Comparison of ENCODE assay signal across 9 mouse cellular contexts in the genomic region with DNA sequence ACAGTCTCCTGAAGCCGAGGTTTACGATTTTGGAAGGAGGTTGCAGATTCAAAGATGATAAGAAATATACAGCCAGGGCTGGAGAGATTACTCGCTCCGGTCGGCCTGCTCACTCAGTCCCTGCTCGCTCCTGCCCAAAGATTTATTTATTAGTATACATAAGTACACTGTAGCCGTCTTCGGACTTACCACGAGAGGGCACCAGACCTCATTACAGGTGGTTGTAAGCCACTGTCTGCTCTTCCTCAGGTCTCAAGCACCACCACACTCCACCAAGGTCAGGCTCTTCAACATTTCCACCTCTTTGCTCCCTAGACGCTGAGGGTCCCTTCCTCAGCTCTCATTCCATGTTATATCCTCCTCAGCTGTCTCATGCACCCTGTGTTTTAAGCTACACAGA. TPM values are rescaled to one million over a fixed set of nuclear protein-coding genes. Genes with fewer than 3 reads are reported as not detected.
A peak's percentile ranks its signal among the peaks of the same experiment; 100 is the strongest.
DNase-seq lines count a peak whose midpoint lies in the region; ATAC-seq and TF ChIP-seq lines count a peak whose summit lies in the region.
"Not testable (repeated sequence)": the region's sequence is repeated elsewhere in the genome, so short reads cannot be mapped to it uniquely, and the experiment has no call there.
"Had no signal": no experiment of that assay in that cellular context is flagged by ENCODE, and none has a peak within 500 bp of the region (broad histone marks: within the 10 kb centered on the region; RNA-seq: fewer than 3 reads in every experiment).

No protein-coding gene starts in this region.

- not testable (repeated sequence) for H3K4me3 ChIP-seq in heart, embryonic 11.5 days (ENCODE audit: low read depth, low read length); kidney, postnatal 0 days (replicated peaks; ENCODE audit: low read depth, low read length); liver, embryonic 14.5 days (ENCODE audit: insufficient read depth in 1 of 2, low read depth in 2 of 2, low read length in 2 of 2); midbrain, embryonic 14.5 days (replicated peaks; ENCODE audit: low read depth, low read length)

- not testable (repeated sequence) for H3K9me3 ChIP-seq in heart, embryonic 11.5 days (replicated peaks; ENCODE audit: control insufficient read depth, low read length); kidney, postnatal 0 days (replicated peaks; ENCODE audit: low read length); liver, embryonic 14.5 days (ENCODE audit: control insufficient read depth, low read length); midbrain, embryonic 14.5 days (ENCODE audit: control insufficient read depth, low read length)

- H3K36me3 ChIP-seq in heart, embryonic 11.5 days (ENCODE audit: control insufficient read depth, insufficient read depth, low read length); kidney, postnatal 0 days (ENCODE audit: insufficient read depth, low read length); liver, embryonic 14.5 days (replicated peaks; ENCODE audit: control insufficient read depth, insufficient read depth, low read depth); midbrain, embryonic 14.5 days (ENCODE audit: control insufficient read depth, insufficient read depth, low read length); splenic B cell, adult 2 months (ENCODE audit: control insufficient read depth, insufficient read depth, low read length, poor library complexity, severe bottlenecking): not testable (repeated sequence)

- DNase-seq in 416B (ENCODE audit: low read depth): peak; percentile 80
- DNase-seq in adrenal gland, adult 2 months: peak; percentile 46
- DNase-seq in embryo, embryonic 10.5 days (ENCODE audit: low spot score): peak; percentile 58
- DNase-seq in kidney, postnatal 0 days (ENCODE audit: low spot score): peak; percentile 66
- not testable (repeated sequence) for DNase-seq in liver, embryonic 14.5 days (ENCODE audit: low read depth in 3 of 3, low spot score in 3 of 3)
- DNase-seq in midbrain, embryonic 14.5 days: peak; percentile 61
- peak; percentile 75 for DNase-seq in splenic B cell, adult 2 months (ENCODE audit: low read depth, low spot score)

- WGBS in heart, embryonic 11.5 days (ENCODE audit: insufficient replicate concordance): 36% methylated on average over 10 of the region's 10 CpGs
- WGBS in kidney, postnatal 0 days: 18% methylated on average over 10 of the region's 10 CpGs
- 19% methylated on average over 9 of the region's 10 CpGs for WGBS in liver, embryonic 14.5 days (ENCODE audit: insufficient replicate concordance)
- 27% methylated on average over 8 of the region's 10 CpGs for WGBS in midbrain, embryonic 14.5 days

- H3K27ac ChIP-seq in heart, embryonic 11.5 days (ENCODE audit: low read depth, low read length); kidney, postnatal 0 days; liver, embryonic 14.5 days; midbrain, embryonic 14.5 days (replicated peaks; ENCODE audit: low read depth, low read length): not testable (repeated sequence)

- H3K4me1 ChIP-seq in heart, embryonic 11.5 days (ENCODE audit: control insufficient read depth, insufficient read depth, low read length); kidney, postnatal 0 days (replicated peaks; ENCODE audit: insufficient read depth, low read length); liver, embryonic 14.5 days (replicated peaks; ENCODE audit: control insufficient read depth in 2 of 2, insufficient read depth in 2 of 2, low read length in 1 of 2); midbrain, embryonic 14.5 days (ENCODE audit: control insufficient read depth, insufficient read depth, low read length): not testable (repeated sequence)

- peak; percentile 64 for TF ChIP-seq CTCF in kidney, postnatal 0 days (IDR thresholded peaks at IDR 0.05; ENCODE audit: low read depth)
- TF ChIP-seq CTCF in liver, embryonic 14.5 days (IDR thresholded peaks at IDR 0.05; ENCODE audit: low read depth): peak; percentile 58

- not testable (repeated sequence) for H3K27me3 ChIP-seq in heart, embryonic 11.5 days (ENCODE audit: control insufficient read depth, insufficient read depth, low read length); kidney, postnatal 0 days (ENCODE audit: insufficient read depth, low read length); liver, embryonic 14.5 days (ENCODE audit: control insufficient read depth, insufficient read depth, low read length); midbrain, embryonic 14.5 days (ENCODE audit: control insufficient read depth, insufficient read depth, low read length); splenic B cell, adult 2 months (ENCODE audit: control insufficient read depth, insufficient read depth, low read length, poor library complexity, severe bottlenecking)

- not testable (repeated sequence) for H3K4me2 ChIP-seq in heart, embryonic 11.5 days; kidney, postnatal 0 days (ENCODE audit: low read length); liver, embryonic 14.5 days (ENCODE audit: low read depth); midbrain, embryonic 14.5 days (ENCODE audit: low read length)

- 0 out of 2 replicates have a peak, but pooled peaks have one; percentile 14 for ATAC-seq in heart, embryonic 11.5 days (replicated peaks; ENCODE audit: insufficient number of reproducible peaks, low FRiP score, low TSS enrichment)
- ATAC-seq in kidney, postnatal 0 days (replicated peaks; ENCODE audit: low FRiP score, low read depth): 0 out of 2 replicates have a peak, but pooled peaks have one; percentile 25
- ATAC-seq in liver, embryonic 14.5 days (ENCODE audit: insufficient read depth): peak; percentile 66
- not testable (repeated sequence) for ATAC-seq in midbrain, embryonic 14.5 days (ENCODE audit: low FRiP score, low TSS enrichment)

- TF ChIP-seq EP300 in liver, embryonic 14.5 days (IDR thresholded peaks at IDR 0.05; ENCODE audit: low read depth): not testable (repeated sequence)

- not testable (repeated sequence) for H3K9ac ChIP-seq in heart, embryonic 11.5 days (ENCODE audit: low read depth, low read length); kidney, postnatal 0 days (ENCODE audit: low read depth, low read length); liver, embryonic 14.5 days (replicated peaks); midbrain, embryonic 14.5 days (replicated peaks; ENCODE audit: low read length)

RNA-seq across cellular contexts. Expression of a gene that starts 3.1 kb away (rescaled TPM):
- under 1 TPM in 1 of 2 experiments, not detected in 1; 0.63 TPM for total RNA-seq in adrenal gland, adult 2 months (2021)
- polyA plus RNA-seq in adrenal gland, adult 2 months (2012; rRNA removed): 0.13 and 0.16 TPM in 2 replicates
- polyA plus RNA-seq in heart, embryonic 11.5 days (2014; fragmentation: Nextera tagmentation; extraction: Ambion mirVana): not detected in 2 replicates
- 0.23 and 0.41 TPM in 2 replicates for polyA plus RNA-seq in kidney, postnatal 0 days (2015; fragmentation: Nextera tagmentation; extraction: Ambion mirVana)
- polyA plus RNA-seq in liver, embryonic 14.5 days (2012; rRNA removed): not detected in 2 replicates
- not detected in 2 replicates for polyA plus RNA-seq in liver, embryonic 14.5 days (2014; fragmentation: Nextera tagmentation; extraction: Ambion mirVana)
- polyA plus RNA-seq in midbrain, embryonic 14.5 days (2014; fragmentation: Nextera tagmentation; extraction: Ambion mirVana): not detected in 2 replicates
- polyA plus RNA-seq: C2C12 had no signal

RNA-seq across cellular contexts. Expression of a gene that starts 15.1 kb away (rescaled TPM):
- total RNA-seq in adrenal gland, adult 2 months (2021): under 1 TPM; 0.45 to 0.52 TPM
- 0.16 TPM in 1 of 2 replicates, not detected in the other for polyA plus RNA-seq in adrenal gland, adult 2 months (2012; rRNA removed)
- polyA plus RNA-seq in heart, embryonic 11.5 days (2014; fragmentation: Nextera tagmentation; extraction: Ambion mirVana): not detected in 2 replicates
- polyA plus RNA-seq in kidney, postnatal 0 days (2015; fragmentation: Nextera tagmentation; extraction: Ambion mirVana): 1.9 and 2.0 TPM in 2 replicates
- polyA plus RNA-seq in liver, embryonic 14.5 days (2012; rRNA removed): 0.04 TPM in 1 of 2 replicates, not detected in the other
- 0.09 TPM in 1 of 2 replicates, not detected in the other for polyA plus RNA-seq in liver, embryonic 14.5 days (2014; fragmentation: Nextera tagmentation; extraction: Ambion mirVana)
- polyA plus RNA-seq in midbrain, embryonic 14.5 days (2014; fragmentation: Nextera tagmentation; extraction: Ambion mirVana): 0.24 TPM in 1 of 2 replicates, not detected in the other
- polyA plus RNA-seq: C2C12 had no signal

RNA-seq across cellular contexts. Expression of a gene that starts 15.2 kb away (rescaled TPM):
- 1 to 10 TPM in 1 of 2 experiments, under 1 TPM in 1; 0.78 to 3.6 TPM for total RNA-seq in adrenal gland, adult 2 months (2021)
- polyA plus RNA-seq in adrenal gland, adult 2 months (2012; rRNA removed): not detected in 2 replicates
- polyA plus RNA-seq in heart, embryonic 11.5 days (2014; fragmentation: Nextera tagmentation; extraction: Ambion mirVana): not detected in 2 replicates
- 1.8 and 2.8 TPM in 2 replicates for polyA plus RNA-seq in kidney, postnatal 0 days (2015; fragmentation: Nextera tagmentation; extraction: Ambion mirVana)
- polyA plus RNA-seq in liver, embryonic 14.5 days (2012; rRNA removed): not detected in 2 replicates
- 0.11 TPM in 1 of 2 replicates, not detected in the other for polyA plus RNA-seq in liver, embryonic 14.5 days (2014; fragmentation: Nextera tagmentation; extraction: Ambion mirVana)
- polyA plus RNA-seq in midbrain, embryonic 14.5 days (2014; fragmentation: Nextera tagmentation; extraction: Ambion mirVana): not detected in 2 replicates
- polyA plus RNA-seq: C2C12 had no signal

RNA-seq across cellular contexts. Expression of a gene that starts 26.5 kb away (rescaled TPM):
- total RNA-seq in adrenal gland, adult 2 months (2021): under 1 TPM in 1 of 2 experiments, not detected in 1; 0.69 TPM
- 0.28 TPM in 1 of 2 replicates, not detected in the other for polyA plus RNA-seq in adrenal gland, adult 2 months (2012; rRNA removed)
- polyA plus RNA-seq in heart, embryonic 11.5 days (2014; fragmentation: Nextera tagmentation; extraction: Ambion mirVana): not detected in 2 replicates
- 0.69 TPM in 1 of 2 replicates, not detected in the other for polyA plus RNA-seq in kidney, postnatal 0 days (2015; fragmentation: Nextera tagmentation; extraction: Ambion mirVana)
- not detected in 2 replicates for polyA plus RNA-seq in liver, embryonic 14.5 days (2012; rRNA removed)
- not detected in 2 replicates for polyA plus RNA-seq in liver, embryonic 14.5 days (2014; fragmentation: Nextera tagmentation; extraction: Ambion mirVana)
- polyA plus RNA-seq in midbrain, embryonic 14.5 days (2014; fragmentation: Nextera tagmentation; extraction: Ambion mirVana): not detected in 2 replicates
- polyA plus RNA-seq: C2C12 had no signal

RNA-seq across cellular contexts. Expression of a gene that starts 33.9 kb away (rescaled TPM):
- total RNA-seq in adrenal gland, adult 2 months (2021): 100 to 1,000 TPM; 117 to 142 TPM
- 69.8 and 78.4 TPM in 2 replicates for polyA plus RNA-seq in adrenal gland, adult 2 months (2012; rRNA removed)
- 2.5 and 2.7 TPM in 2 replicates for polyA plus RNA-seq in heart, embryonic 11.5 days (2014; fragmentation: Nextera tagmentation; extraction: Ambion mirVana)
- polyA plus RNA-seq in kidney, postnatal 0 days (2015; fragmentation: Nextera tagmentation; extraction: Ambion mirVana): 14.3 and 15.0 TPM in 2 replicates
- 19.1 and 22.9 TPM in 2 replicates for polyA plus RNA-seq in liver, embryonic 14.5 days (2012; rRNA removed)
- 4.0 and 4.7 TPM in 2 replicates for polyA plus RNA-seq in liver, embryonic 14.5 days (2014; fragmentation: Nextera tagmentation; extraction: Ambion mirVana)
- polyA plus RNA-seq in midbrain, embryonic 14.5 days (2014; fragmentation: Nextera tagmentation; extraction: Ambion mirVana): 3.3 and 7.7 TPM in 2 replicates
